Mouse (Mus musculus) hindbrain, embryonic 11.5 days (tissue): ENCODE measurements around the gene 1300017J02Rik. TPM values are rescaled to one million over a fixed set of nuclear protein-coding genes. Genes with fewer than 3 reads are reported as not detected.

Experiments used
- ATAC-seq: fragments of 200-750 bp; cut with Nextera tagmentation; 2 replicates; pipeline ENCODE4 v1.8.0; 2017; ENCODE audit warnings: mild to moderate bottlenecking, moderate TSS enrichment, moderate library complexity; ENCODE audit not compliant: low FRiP score
- DNase-seq: peaks from one replicate; pipeline ENCODE4 v3.0.0-alpha.2; 2015; ENCODE audit warnings: low spot score
- H3K27ac ChIP-seq: fragments of 300-500 bp; sonication (generic); 2 replicates; pipeline ENCODE4 v1.5.1; 2014; ENCODE audit warnings: mild to moderate bottlenecking, low read depth, low read length
- H3K27me3 ChIP-seq: fragments of 300-500 bp; sonication (generic); 2 replicates; pipeline ENCODE4 v1.6.1; 2014; ENCODE audit warnings: mild to moderate bottlenecking, low read length, moderate library complexity, mixed read lengths; ENCODE audit not compliant: control insufficient read depth, insufficient read depth
- H3K36me3 ChIP-seq: fragments of 300-500 bp; sonication (generic); 2 replicates; pipeline ENCODE4 v1.6.1; 2014; ENCODE audit warnings: mild to moderate bottlenecking, low read length, moderate library complexity, mixed read lengths; ENCODE audit not compliant: control insufficient read depth, insufficient read depth
- H3K4me1 ChIP-seq: fragments of 300-500 bp; sonication (generic); replicated peaks from 2 replicates; pipeline ENCODE4 v1.6.1; 2014; ENCODE audit warnings: low read length, mixed read lengths; ENCODE audit not compliant: control insufficient read depth, insufficient read depth
- H3K4me2 ChIP-seq: fragments of 300-500 bp; sonication (generic); replicated peaks from 2 replicates; pipeline ENCODE4 v1.6.1; 2014; ENCODE audit warnings: mild to moderate bottlenecking, low read depth, low read length
- H3K4me3 ChIP-seq: fragments of 300-500 bp; sonication (generic); 2 replicates; pipeline ENCODE4 v1.5.1; 2014; ENCODE audit warnings: low read depth, low read length
- H3K9ac ChIP-seq: fragments of 300-500 bp; sonication (generic); 2 replicates; pipeline ENCODE4 v1.6.1; 2014; ENCODE audit warnings: low read depth, low read length
- H3K9me3 ChIP-seq: fragments of 300-500 bp; sonication (generic); 2 replicates; pipeline ENCODE4 v1.6.1; 2016; ENCODE audit warnings: low read length; ENCODE audit not compliant: control insufficient read depth
- WGBS: fragments of 180-500 bp; shearing (Covaris S2); extraction: QIAGEN DNeasy Blood & Tissue Kit; methylation state at CpG from one replicate; pipeline ENCODE4 v1.1.7; 2014; 5-methylcytosine and 5-hydroxymethylcytosine counted together
- polyA plus RNA-seq: library from polyadenylated mRNA; unstranded; fragments of >200 nt; fragmentation: Nextera tagmentation; extraction: Ambion mirVana; gene quantifications from 2 replicates; pipeline ENCODE4 v1.2.1, GENCODE M21; 2014

1300017J02Rik gene
- polyA plus RNA-seq, 1 experiment from 2014 or later: 1.5 TPM

DNA sequence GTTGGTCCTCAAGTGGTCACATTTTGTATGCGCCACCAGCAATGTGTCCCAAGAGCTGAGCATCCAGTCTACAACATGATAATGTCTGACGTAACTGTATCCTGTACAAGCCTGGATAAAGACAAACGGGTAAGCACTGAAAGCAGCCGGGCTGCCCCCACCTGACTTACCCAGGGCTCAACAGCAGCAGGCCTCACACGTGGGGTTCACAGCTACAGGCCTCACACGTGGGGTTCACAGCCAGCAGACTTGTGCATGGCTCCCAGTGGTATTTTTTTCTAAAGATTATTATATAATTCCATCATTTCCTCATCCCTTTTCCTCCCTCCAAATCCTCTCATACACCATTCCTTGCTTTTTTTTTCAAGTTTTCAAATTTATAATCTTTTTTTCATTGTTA, 5.0 kb upstream of the 1300017J02Rik start:
- Histone ChIP-seq H3K27me3 (no peaks in the 10 kb centered on the region), H3K9ac (no peak overlapping the region), H3K4me2 (no peak overlapping the region), H3K27ac (no peak overlapping the region), H3K4me1 (0 out of 2 replicates have a peak, but pooled peaks cover 2% of the 10 kb centered on the region), H3K9me3 (no peaks in the 10 kb centered on the region), H3K36me3 (0 out of 2 replicates have a peak, but pooled peaks cover 9% of the 10 kb centered on the region), H3K4me3 (no peak overlapping the region)
- ATAC-seq (no peak), DNase-seq (no peak)
- WGBS: 91% methylated on average over 6 of the region's 6 CpGs

- Histone ChIP-seq H3K4me1 (0 out of 2 replicates have a peak, but pooled peaks cover 2% of the 10 kb centered on the region), H3K27me3 (no peaks in the 10 kb centered on the region), H3K9ac (peak overlapping the region; percentile 86), H3K36me3 (0 out of 2 replicates have a peak, but pooled peaks cover 9% of the 10 kb centered on the region), H3K9me3 (no peaks in the 10 kb centered on the region), H3K4me2 (peak overlapping the region; percentile 70), H3K4me3 (peak overlapping the region; percentile 93), H3K27ac (peak overlapping the region; percentile 78)
- ATAC-seq (peak; percentile 81), DNase-seq (peak; percentile 67)
- WGBS: under 1% methylated on average over 31 of the region's 40 CpGs
Observed at GRCm38 (mm10) chr9:103305332-103306041, 605 bp upstream of the 1300017J02Rik start.

DNA sequence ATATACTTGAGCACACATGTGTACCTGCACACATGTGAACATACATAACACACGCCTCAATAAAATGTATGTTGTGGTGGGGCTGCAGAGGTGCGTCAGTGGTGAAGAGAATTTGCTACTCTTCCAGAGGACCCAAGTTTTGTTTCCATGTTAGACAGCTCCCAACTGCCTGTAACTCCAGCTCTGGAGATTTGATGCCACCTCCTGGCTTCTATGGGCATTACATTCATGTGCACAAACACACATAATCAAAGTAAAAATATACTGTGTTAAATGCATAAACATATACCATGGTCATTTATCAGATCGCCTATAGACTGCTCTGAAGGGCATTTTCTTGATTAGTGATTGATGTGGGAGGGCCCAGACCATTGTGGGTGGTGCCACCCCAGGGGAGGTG, 2.2 kb downstream of the 1300017J02Rik start:
- no peak overlapping the region for H3K27ac ChIP-seq
- 59% methylated on average over 3 of the region's 3 CpGs for WGBS
- no peak for ATAC-seq

GRCm38 (mm10) chr9:103302239-103302638, 2.6 kb downstream of the 1300017J02Rik start:
- H3K36me3 ChIP-seq: no peaks in the 10 kb centered on the region
- H3K4me2 ChIP-seq: no peak overlapping the region
- no peaks in the 10 kb centered on the region for H3K27me3 ChIP-seq
- H3K4me3 ChIP-seq: no peak overlapping the region
- DNase-seq (no peak), ATAC-seq (no peak)
- H3K9me3 ChIP-seq: no peaks in the 10 kb centered on the region
- H3K4me1 ChIP-seq: 0 out of 2 replicates have a peak, but pooled peaks cover 2% of the 10 kb centered on the region
- H3K9ac ChIP-seq: no peak overlapping the region
- H3K27ac ChIP-seq: no peak overlapping the region
- 90% methylated on average over 4 of the region's 4 CpGs for WGBS

More for the DNA sequence above, 2.2 kb downstream of the 1300017J02Rik start:
- no peak overlapping the region for H3K9ac ChIP-seq
- 0 out of 2 replicates have a peak, but pooled peaks cover 2% of the 10 kb centered on the region for H3K4me1 ChIP-seq
- no peaks in the 10 kb centered on the region for H3K27me3 ChIP-seq
- 0 out of 2 replicates have a peak, but pooled peaks cover 1% of the 10 kb centered on the region for H3K36me3 ChIP-seq
- no peak overlapping the region for H3K4me3 ChIP-seq
- H3K4me2 ChIP-seq: no peak overlapping the region
- H3K9me3 ChIP-seq: no peaks in the 10 kb centered on the region
- peak; percentile 68 for DNase-seq

GRCm38 (mm10) chr9:103301086-103301485, 3.8 kb downstream of the 1300017J02Rik start:
- H3K27me3 ChIP-seq: no peaks in the 10 kb centered on the region
- no peak overlapping the region for H3K9ac ChIP-seq
- no peak overlapping the region for H3K4me3 ChIP-seq
- H3K4me2 ChIP-seq: no peak overlapping the region
- H3K36me3 ChIP-seq: no peaks in the 10 kb centered on the region
- DNase-seq (no peak), ATAC-seq (no peak)
- no peaks in the 10 kb centered on the region for H3K9me3 ChIP-seq
- no peak overlapping the region for H3K27ac ChIP-seq
- WGBS: 95% methylated on average over 8 of the region's 8 CpGs
- H3K4me1 ChIP-seq: no peaks in the 10 kb centered on the region

DNA sequence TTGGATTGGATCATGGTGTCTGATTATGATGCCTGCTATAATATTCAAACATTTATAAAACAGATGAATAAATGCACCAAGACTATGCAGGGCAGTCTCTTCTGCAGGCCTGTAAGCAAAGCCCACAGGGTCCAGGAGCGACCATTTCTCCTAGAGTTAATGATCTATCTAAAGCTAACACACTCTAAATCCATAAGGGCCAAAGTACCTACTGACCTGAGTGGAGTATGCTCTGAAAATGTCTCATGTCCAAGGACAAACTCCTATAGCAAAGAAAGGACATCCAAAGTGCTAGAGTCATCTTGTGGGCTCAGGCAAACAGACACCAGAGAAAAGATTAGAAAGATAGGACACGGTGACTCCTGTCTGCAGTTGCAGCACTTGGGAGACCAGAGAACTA, 10.4 kb downstream of the 1300017J02Rik start:
- Histone ChIP-seq H3K27me3 (no peaks in the 10 kb centered on the region), H3K4me2 (no peak overlapping the region), H3K9ac (no peak overlapping the region), H3K4me3 (no peak overlapping the region), H3K9me3 (no peaks in the 10 kb centered on the region), H3K4me1 (no peaks in the 10 kb centered on the region), H3K27ac (no peak overlapping the region), H3K36me3 (no peaks in the 10 kb centered on the region)
- no peak for ATAC-seq
- 97% methylated on average over 2 of the region's 2 CpGs for WGBS
- no peak for DNase-seq

DNA sequence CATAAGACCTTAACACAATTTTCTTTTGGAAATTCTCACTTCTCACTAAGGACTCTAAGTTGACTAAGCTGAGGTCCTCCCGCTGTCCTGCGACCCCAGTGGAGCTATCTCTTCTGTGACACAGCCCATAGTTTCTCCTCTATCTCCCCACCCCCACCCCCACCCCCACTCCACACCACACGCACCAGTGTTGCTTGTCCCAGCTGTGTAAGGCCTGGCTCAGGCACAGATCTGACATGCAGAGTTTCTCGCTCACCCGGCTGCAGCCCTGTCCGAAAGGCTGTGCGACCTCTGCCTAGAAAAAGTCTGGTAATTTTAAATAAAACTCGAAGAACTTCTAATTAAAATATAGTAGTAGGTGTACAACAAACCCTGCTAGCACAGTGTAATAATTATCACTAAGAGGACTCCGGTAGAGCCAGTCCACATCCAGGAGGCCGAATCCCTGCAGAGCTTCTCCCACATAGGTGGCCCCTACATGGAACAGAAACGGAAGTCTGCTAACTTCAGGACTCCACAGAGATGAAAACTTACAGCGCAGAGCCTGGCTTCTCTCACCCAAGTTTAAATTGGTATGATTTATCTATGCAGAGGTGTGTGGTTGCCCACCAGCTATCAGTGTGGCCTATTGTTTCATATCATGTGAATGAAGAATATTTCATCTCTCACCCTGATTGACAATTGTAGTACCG, 16.2 kb downstream of the 1300017J02Rik start:
- H3K27ac ChIP-seq: no peak overlapping the region
- no peaks in the 10 kb centered on the region for H3K27me3 ChIP-seq
- H3K4me3 ChIP-seq: no peak overlapping the region
- H3K9ac ChIP-seq: no peak overlapping the region
- no peak overlapping the region for H3K4me2 ChIP-seq
- H3K36me3 ChIP-seq: no peaks in the 10 kb centered on the region
- H3K9me3 ChIP-seq: no peaks in the 10 kb centered on the region
- no peak for DNase-seq
- H3K4me1 ChIP-seq: no peaks in the 10 kb centered on the region
- ATAC-seq: no peak
- WGBS: 86% methylated on average over 13 of the region's 13 CpGs

DNA sequence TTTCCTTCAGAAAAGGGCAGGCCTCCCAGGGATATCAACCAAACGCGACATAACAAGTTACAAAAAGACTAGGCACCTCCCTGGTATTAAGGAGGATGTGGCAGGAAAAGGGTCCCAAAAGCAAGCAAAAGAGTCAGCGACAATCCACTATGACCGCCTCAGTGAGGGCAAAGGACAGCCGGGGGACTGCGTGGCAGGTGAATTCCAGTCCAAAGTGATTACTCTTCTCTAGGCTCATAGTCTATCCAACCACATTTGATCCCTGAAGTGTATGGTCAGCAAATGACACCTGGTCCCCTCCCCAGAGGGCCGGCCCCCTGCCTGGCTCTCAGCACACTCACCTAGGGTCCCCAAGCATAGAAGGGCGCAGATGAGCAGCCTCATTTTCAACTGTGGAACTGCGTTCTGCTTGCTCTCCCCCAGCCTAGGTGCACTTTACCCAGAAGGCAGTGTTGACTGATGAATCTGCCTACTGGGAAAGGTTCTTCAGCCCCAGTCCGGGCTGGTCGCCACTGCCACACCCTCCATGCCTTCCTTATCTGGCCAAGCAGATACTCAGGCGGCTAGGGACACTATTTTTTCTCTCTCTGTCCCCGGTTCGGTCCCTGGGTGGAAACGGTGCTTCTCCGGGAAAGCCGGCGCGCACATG, 16.9 kb downstream of the 1300017J02Rik start:
- H3K27me3 ChIP-seq: no peaks in the 10 kb centered on the region

More for the DNA sequence above, 16.9 kb downstream of the 1300017J02Rik start:
- WGBS: 87% methylated on average over 19 of the region's 19 CpGs
- H3K4me1 ChIP-seq: no peaks in the 10 kb centered on the region
- H3K9ac ChIP-seq: no peak overlapping the region
- DNase-seq (no peak), ATAC-seq (no peak)
- H3K9me3 ChIP-seq: no peaks in the 10 kb centered on the region
- no peak overlapping the region for H3K27ac ChIP-seq
- no peak overlapping the region for H3K4me3 ChIP-seq
- H3K36me3 ChIP-seq: no peaks in the 10 kb centered on the region
- no peak overlapping the region for H3K4me2 ChIP-seq
